Mouse (Mus musculus) adrenal gland, postnatal 10 days (tissue): ENCODE measurements at regions not wholly inside any gene's neighbourhood (a gene's known extent, or its start where the extent isn't known, plus 50 kb on each side); places are given as distances from the start of the nearest gene placed in this dataset.
A peak's percentile ranks its signal among the peaks of the same experiment; 100 is the strongest.

Experiments
- DNase-seq: peaks from one replicate; pipeline ENCODE4 v3.0.0; 2021; ENCODE audit warnings: mixed read lengths

- no peak for DNase-seq
Measured at GRCm38 (mm10) chr10:124320191-124321110, 1056.7 kb downstream of the Fam19a2 start.

- no peak for DNase-seq
Measured at GRCm38 (mm10) chr10:124332491-124332890, 1056.8 kb downstream of the Slc16a7 start.

GRCm38 (mm10) chr10:124338923-124339322, 1050.3 kb downstream of the Slc16a7 start:
- DNase-seq, result no peak

GRCm38 (mm10) chr10:124349300-124349699, 1040.0 kb downstream of the Slc16a7 start:
- DNase-seq, result peak; percentile 66

- DNase-seq, result no peak
Measured at GRCm38 (mm10) chr10:124362795-124363194, 1026.5 kb downstream of the Slc16a7 start.

- no peak for DNase-seq
Measured at GRCm38 (mm10) chr10:124370994-124371393, 1018.3 kb downstream of the Slc16a7 start.

- DNase-seq, result no peak
Measured at GRCm38 (mm10) chr10:124402647-124403046, 986.6 kb downstream of the Slc16a7 start.

- no peak for DNase-seq
Measured at GRCm38 (mm10) chr10:124409633-124410032, 979.6 kb downstream of the Slc16a7 start.

- DNase-seq, result peak; percentile 6
Measured at GRCm38 (mm10) chr10:124416531-124416930, 972.7 kb downstream of the Slc16a7 start.

- no peak for DNase-seq
Measured at GRCm38 (mm10) chr10:124423418-124423817, 965.8 kb downstream of the Slc16a7 start.
